Mouse (Mus musculus) hindbrain, embryonic 11.5 days (tissue): ENCODE measurements at regions not wholly inside any gene's neighbourhood (a gene's known extent, or its start where the extent isn't known, plus 50 kb on each side); places are given as distances from the start of the nearest gene placed in this dataset.

Experiments
- ATAC-seq: fragments of 200-750 bp; cut with Nextera tagmentation; 2 replicates; pipeline ENCODE4 v1.8.0; 2017; ENCODE audit warnings: mild to moderate bottlenecking, moderate TSS enrichment, moderate library complexity; ENCODE audit not compliant: low FRiP score
- DNase-seq: peaks from one replicate; pipeline ENCODE4 v3.0.0-alpha.2; 2015; ENCODE audit warnings: low spot score
- H3K27ac ChIP-seq: fragments of 300-500 bp; sonication (generic); 2 replicates; pipeline ENCODE4 v1.5.1; 2014; ENCODE audit warnings: mild to moderate bottlenecking, low read depth, low read length
- H3K27me3 ChIP-seq: fragments of 300-500 bp; sonication (generic); 2 replicates; pipeline ENCODE4 v1.6.1; 2014; ENCODE audit warnings: mild to moderate bottlenecking, low read length, moderate library complexity, mixed read lengths; ENCODE audit not compliant: control insufficient read depth, insufficient read depth
- H3K36me3 ChIP-seq: fragments of 300-500 bp; sonication (generic); 2 replicates; pipeline ENCODE4 v1.6.1; 2014; ENCODE audit warnings: mild to moderate bottlenecking, low read length, moderate library complexity, mixed read lengths; ENCODE audit not compliant: control insufficient read depth, insufficient read depth
- H3K4me1 ChIP-seq: fragments of 300-500 bp; sonication (generic); replicated peaks from 2 replicates; pipeline ENCODE4 v1.6.1; 2014; ENCODE audit warnings: low read length, mixed read lengths; ENCODE audit not compliant: control insufficient read depth, insufficient read depth
- H3K4me2 ChIP-seq: fragments of 300-500 bp; sonication (generic); replicated peaks from 2 replicates; pipeline ENCODE4 v1.6.1; 2014; ENCODE audit warnings: mild to moderate bottlenecking, low read depth, low read length
- H3K4me3 ChIP-seq: fragments of 300-500 bp; sonication (generic); 2 replicates; pipeline ENCODE4 v1.5.1; 2014; ENCODE audit warnings: low read depth, low read length
- H3K9ac ChIP-seq: fragments of 300-500 bp; sonication (generic); 2 replicates; pipeline ENCODE4 v1.6.1; 2014; ENCODE audit warnings: low read depth, low read length
- H3K9me3 ChIP-seq: fragments of 300-500 bp; sonication (generic); 2 replicates; pipeline ENCODE4 v1.6.1; 2016; ENCODE audit warnings: low read length; ENCODE audit not compliant: control insufficient read depth
- WGBS: fragments of 180-500 bp; shearing (Covaris S2); extraction: QIAGEN DNeasy Blood & Tissue Kit; methylation state at CpG from one replicate; pipeline ENCODE4 v1.1.7; 2014; 5-methylcytosine and 5-hydroxymethylcytosine counted together

- Histone ChIP-seq H3K27me3 (no peaks in the 10 kb centered on the region), H3K9me3 (no peaks in the 10 kb centered on the region), H3K4me3 (no peak overlapping the region), H3K27ac (no peak overlapping the region), H3K9ac (no peak overlapping the region), H3K36me3 (no peaks in the 10 kb centered on the region), H3K4me2 (no peak overlapping the region), H3K4me1 (no peaks in the 10 kb centered on the region)
- 76% methylated on average over 5 of the region's 5 CpGs for WGBS
- DNase-seq (no peak), ATAC-seq (no peak)
Observed at GRCm38 (mm10) chr2:79131743-79132517, 123.3 kb upstream of the Itga4 start.

DNA sequence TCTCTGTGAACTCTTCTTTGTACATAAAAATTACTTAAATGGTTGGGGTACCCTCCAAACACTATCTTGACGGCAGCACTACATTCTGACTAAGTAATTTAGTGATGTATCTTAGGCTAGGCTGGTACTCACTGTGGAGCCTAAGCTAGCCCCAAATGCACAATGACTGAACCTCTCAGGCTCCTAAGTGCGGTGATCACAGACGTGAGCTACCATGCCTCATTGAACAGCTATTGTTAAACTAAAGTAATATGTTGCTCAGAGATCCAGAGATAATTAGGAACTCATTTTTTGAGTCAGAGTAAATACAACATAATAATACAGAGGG, 122.7 kb upstream of the Itga4 start:
- DNase-seq (no peak), ATAC-seq (no peak)
- Histone ChIP-seq H3K4me3 (no peak overlapping the region), H3K36me3 (no peaks in the 10 kb centered on the region), H3K9ac (no peak overlapping the region), H3K4me2 (no peak overlapping the region), H3K4me1 (no peaks in the 10 kb centered on the region), H3K27ac (no peak overlapping the region), H3K27me3 (no peaks in the 10 kb centered on the region), H3K9me3 (no peaks in the 10 kb centered on the region)
- 69% methylated on average over 3 of the region's 3 CpGs for WGBS

DNA sequence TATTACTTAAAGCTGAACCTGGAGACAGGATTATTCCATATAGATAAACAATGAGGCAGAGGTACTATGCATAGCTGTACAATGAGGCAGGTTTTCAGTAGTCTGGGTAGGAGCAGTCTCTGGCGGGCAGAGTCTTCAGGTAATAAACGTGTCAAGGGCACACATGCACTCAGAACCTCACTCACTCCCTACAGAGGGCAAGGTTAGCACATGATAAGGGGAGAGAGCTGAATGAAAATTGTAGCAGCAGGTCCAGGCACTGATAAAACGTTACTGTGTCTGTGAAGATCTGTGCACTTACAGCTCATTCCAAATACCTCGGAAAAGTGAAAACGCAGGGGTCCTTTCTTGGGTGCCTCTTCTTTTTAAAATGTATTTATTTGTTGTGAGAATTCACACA, 120.9 kb upstream of the Itga4 start:
- Histone ChIP-seq H3K9me3 (no peaks in the 10 kb centered on the region), H3K4me3 (no peak overlapping the region), H3K4me2 (no peak overlapping the region), H3K36me3 (no peaks in the 10 kb centered on the region), H3K4me1 (no peaks in the 10 kb centered on the region), H3K27ac (no peak overlapping the region), H3K9ac (no peak overlapping the region), H3K27me3 (no peaks in the 10 kb centered on the region)
- no peak for ATAC-seq
- no peak for DNase-seq
- WGBS: 85% methylated on average over 5 of the region's 5 CpGs

- Histone ChIP-seq H3K36me3 (no peaks in the 10 kb centered on the region), H3K4me1 (no peaks in the 10 kb centered on the region), H3K9ac (no peak overlapping the region), H3K27ac (no peak overlapping the region), H3K9me3 (no peaks in the 10 kb centered on the region), H3K4me3 (no peak overlapping the region), H3K4me2 (no peak overlapping the region), H3K27me3 (no peaks in the 10 kb centered on the region)
- WGBS: 80% methylated on average over 2 of the region's 2 CpGs
- DNase-seq: no peak
- no peak for ATAC-seq
Observed at GRCm38 (mm10) chr2:79135986-79136385, 119.2 kb upstream of the Itga4 start.

DNA sequence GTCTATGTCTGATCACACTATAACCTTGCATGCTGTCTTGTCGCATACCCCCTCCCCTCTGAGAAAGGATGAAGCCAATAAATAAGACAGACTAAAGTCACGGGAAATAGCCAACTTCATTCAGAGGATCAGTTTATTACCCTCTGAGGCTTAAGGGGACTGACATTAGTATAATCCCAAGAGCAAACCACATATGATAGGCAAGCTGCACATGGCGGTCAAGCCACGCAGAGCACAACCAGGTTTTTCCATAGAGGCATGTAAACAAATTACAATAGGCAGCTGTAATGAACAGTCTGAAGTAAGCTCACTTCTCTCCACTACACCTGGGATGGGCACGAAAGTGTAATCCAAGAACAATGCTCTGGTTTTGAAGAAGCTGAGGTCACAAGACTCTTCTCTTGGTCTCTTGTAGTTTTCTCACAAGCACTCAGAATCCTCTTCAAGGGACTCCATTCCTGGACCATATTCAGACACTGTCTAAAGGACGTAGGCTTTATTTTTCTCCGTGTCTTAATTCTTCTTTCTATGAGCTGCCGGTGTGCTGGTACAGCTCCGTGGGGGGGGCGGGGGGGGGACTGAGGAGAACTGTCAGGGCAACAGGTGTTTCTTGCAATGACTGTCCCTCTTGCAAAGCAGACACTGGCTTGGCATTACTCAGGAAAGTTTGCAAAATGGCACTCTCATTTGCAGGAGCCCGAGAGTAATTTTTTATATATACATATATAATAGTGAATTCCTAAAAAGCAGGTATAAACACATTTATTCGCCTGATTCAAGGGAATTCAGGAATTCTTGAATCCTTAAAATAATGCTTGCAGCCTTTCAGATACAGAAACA, 118.4 kb upstream of the Itga4 start:
- H3K9ac ChIP-seq: no peak overlapping the region
- no peak overlapping the region for H3K4me3 ChIP-seq
- H3K4me2 ChIP-seq: no peak overlapping the region
- DNase-seq (no peak), ATAC-seq (no peak)
- no peaks in the 10 kb centered on the region for H3K27me3 ChIP-seq
- no peaks in the 10 kb centered on the region for H3K4me1 ChIP-seq
- no peaks in the 10 kb centered on the region for H3K9me3 ChIP-seq
- 95% methylated on average over 12 of the region's 12 CpGs for WGBS
- H3K27ac ChIP-seq: no peak overlapping the region
- no peaks in the 10 kb centered on the region for H3K36me3 ChIP-seq

GRCm38 (mm10) chr2:79137694-79138171, 117.5 kb upstream of the Itga4 start:
- 72% methylated on average over 6 of the region's 6 CpGs for WGBS
- no peak for DNase-seq

GRCm38 (mm10) chr2:79138368-79139109, 116.7 kb upstream of the Itga4 start:
- H3K36me3 ChIP-seq: no peaks in the 10 kb centered on the region
- H3K4me3 ChIP-seq: no peak overlapping the region
- H3K9me3 ChIP-seq: no peaks in the 10 kb centered on the region
- H3K4me2 ChIP-seq: no peak overlapping the region
- ATAC-seq (no peak), DNase-seq (no peak)
- H3K27ac ChIP-seq: no peak overlapping the region
- H3K27me3 ChIP-seq: no peaks in the 10 kb centered on the region
- H3K4me1 ChIP-seq: no peaks in the 10 kb centered on the region
- no peak overlapping the region for H3K9ac ChIP-seq
- 91% methylated on average over 8 of the region's 8 CpGs for WGBS

More at GRCm38 (mm10) chr2:79137694-79138171, 117.5 kb upstream of the Itga4 start:
- Histone ChIP-seq H3K9ac (no peak overlapping the region), H3K36me3 (no peaks in the 10 kb centered on the region), H3K27me3 (no peaks in the 10 kb centered on the region), H3K27ac (no peak overlapping the region), H3K9me3 (no peaks in the 10 kb centered on the region), H3K4me2 (no peak overlapping the region), H3K4me1 (no peaks in the 10 kb centered on the region), H3K4me3 (no peak overlapping the region)
- ATAC-seq: no peak

- Histone ChIP-seq H3K27ac (no peak overlapping the region), H3K4me2 (no peak overlapping the region), H3K36me3 (no peaks in the 10 kb centered on the region), H3K9me3 (no peaks in the 10 kb centered on the region), H3K4me3 (no peak overlapping the region), H3K27me3 (no peaks in the 10 kb centered on the region), H3K9ac (no peak overlapping the region), H3K4me1 (no peaks in the 10 kb centered on the region)
- DNase-seq: no peak
- 86% methylated on average over 7 of the region's 7 CpGs for WGBS
- ATAC-seq: no peak
Observed at GRCm38 (mm10) chr2:79141961-79142360, 113.3 kb upstream of the Itga4 start.
